Mouse (Mus musculus) embryonic facial prominence, embryonic 11.5 days (tissue): ENCODE results near the gene Shtn1. TPM values are rescaled to one million over a fixed set of nuclear protein-coding genes. Genes with fewer than 3 reads are reported as not detected.

ENCODE experiments used
- ATAC-seq: fragments of 200-750 bp; cut with Nextera tagmentation; replicated peaks from 2 replicates; pipeline ENCODE4 v1.8.0; 2017; ENCODE audit warnings: low read depth; ENCODE audit not compliant: insufficient number of reproducible peaks, low FRiP score, low TSS enrichment
- DNase-seq: peaks from one replicate; pipeline ENCODE4 v3.0.0-alpha.2; 2015; ENCODE audit warnings: low spot score
- H3K27ac ChIP-seq: fragments of 300-500 bp; sonication (generic); replicated peaks from 2 replicates; pipeline ENCODE4 v1.5.1; 2014; ENCODE audit warnings: mild to moderate bottlenecking, low read depth, low read length, control low read depth
- H3K27me3 ChIP-seq: fragments of 300-500 bp; sonication (generic); 2 replicates; pipeline ENCODE4 v1.6.1; 2014; ENCODE audit warnings: mild to moderate bottlenecking, low read length, moderate library complexity, mixed read lengths; ENCODE audit not compliant: control insufficient read depth, insufficient read depth
- H3K36me3 ChIP-seq: fragments of 300-500 bp; sonication (generic); replicated peaks from 2 replicates; pipeline ENCODE4 v1.6.1; 2014; ENCODE audit warnings: low read depth, mild to moderate bottlenecking, low read length, moderate library complexity, mixed read lengths; ENCODE audit not compliant: control insufficient read depth, insufficient read depth
- H3K4me1 ChIP-seq: fragments of 300-500 bp; sonication (generic); 2 replicates; pipeline ENCODE4 v1.6.1; 2014; ENCODE audit warnings: low read length, mixed read lengths; ENCODE audit not compliant: control insufficient read depth, insufficient read depth
- H3K4me2 ChIP-seq: fragments of 300-500 bp; sonication (generic); 2 replicates; pipeline ENCODE4 v1.6.1; 2014; ENCODE audit warnings: low read depth, mild to moderate bottlenecking, control low read depth, low read length, moderate library complexity
- H3K4me3 ChIP-seq: fragments of 300-500 bp; sonication (generic); 2 replicates; pipeline ENCODE4 v1.5.1; 2014; ENCODE audit warnings: low read depth, low read length, control low read depth
- H3K9ac ChIP-seq: fragments of 300-500 bp; sonication (generic); replicated peaks from 2 replicates; pipeline ENCODE4 v1.6.1; 2014; ENCODE audit warnings: mild to moderate bottlenecking, control low read depth, low read length
- H3K9me3 ChIP-seq: fragments of 300-500 bp; sonication (generic); replicated peaks from 2 replicates; pipeline ENCODE4 v1.6.1; 2016; ENCODE audit warnings: mild to moderate bottlenecking, low read length, inconsistent platforms, mixed read lengths; ENCODE audit not compliant: control insufficient read depth
- WGBS: fragments of 180-500 bp; shearing (Covaris S2); extraction: QIAGEN DNeasy Blood & Tissue Kit; methylation state at CpG from one replicate; pipeline ENCODE4 v1.1.7; 2014; 5-methylcytosine and 5-hydroxymethylcytosine counted together
- polyA plus RNA-seq: library from polyadenylated mRNA; unstranded; fragments of >200 nt; fragmentation: Nextera tagmentation; extraction: Ambion mirVana; gene quantifications from 2 replicates; pipeline ENCODE4 v1.2.1, GENCODE M21; 2014

Shtn1 gene
- polyA plus RNA-seq, 1 experiment from 2014 or later = 6.3 TPM

- H3K4me2 ChIP-seq = no peak overlapping the region
Measured at GRCm38 (mm10) chr19:58954779-58955178, 121.1 kb downstream of the Shtn1 start.

GRCm38 (mm10) chr19:58952236-58952635, 123.7 kb downstream of the Shtn1 start:
- H3K4me3 ChIP-seq = no peak overlapping the region
- ATAC-seq (no peak), DNase-seq (no peak)
- no peak overlapping the region for H3K4me2 ChIP-seq
- peaks cover 3% of the 10 kb centered on the region; the same call in 1 of the 2 replicates for H3K27me3 ChIP-seq
- WGBS = 78% methylated on average over 12 of the region's 13 CpGs
- H3K9ac ChIP-seq = no peak overlapping the region
- H3K4me1 ChIP-seq = no peaks in the 10 kb centered on the region
- no peak overlapping the region for H3K27ac ChIP-seq
- no peaks in the 10 kb centered on the region for H3K36me3 ChIP-seq
- H3K9me3 ChIP-seq = no peaks in the 10 kb centered on the region

More at GRCm38 (mm10) chr19:58954779-58955178, 121.1 kb downstream of the Shtn1 start:
- Histone ChIP-seq H3K4me1 (no peaks in the 10 kb centered on the region), H3K36me3 (no peaks in the 10 kb centered on the region), H3K27ac (no peak overlapping the region), H3K27me3 (peaks cover 3% of the 10 kb centered on the region; the same call in 1 of the 2 replicates), H3K4me3 (no peak overlapping the region), H3K9me3 (no peaks in the 10 kb centered on the region), H3K9ac (no peak overlapping the region)
- DNase-seq (no peak), ATAC-seq (no peak)
- WGBS = 92% methylated on average over 8 of the region's 8 CpGs

GRCm38 (mm10) chr19:58951521-58951920, 124.4 kb downstream of the Shtn1 start:
- no peak for DNase-seq
- 79% methylated on average over 3 of the region's 3 CpGs for WGBS
- H3K4me2 ChIP-seq = no peak overlapping the region

GRCm38 (mm10) chr19:58945959-58946358, 129.9 kb downstream of the Shtn1 start:
- ATAC-seq = no peak
- 91% methylated on average over 7 of the region's 7 CpGs for WGBS

More at GRCm38 (mm10) chr19:58951521-58951920, 124.4 kb downstream of the Shtn1 start:
- Histone ChIP-seq H3K4me3 (no peak overlapping the region), H3K36me3 (no peaks in the 10 kb centered on the region), H3K27me3 (peaks cover 3% of the 10 kb centered on the region; the same call in 1 of the 2 replicates), H3K4me1 (no peaks in the 10 kb centered on the region), H3K9me3 (no peaks in the 10 kb centered on the region), H3K27ac (no peak overlapping the region), H3K9ac (no peak overlapping the region)
- no peak for ATAC-seq

GRCm38 (mm10) chr19:58942841-58943828, 132.8 kb downstream of the Shtn1 start, which contains the start of the genes Eno4 and Hspa12a:
Gene Eno4 (plus strand): TSS chr19:58943425.
Gene Hspa12a (minus strand): TSS chr19:58943654.
- WGBS = under 1% methylated on average over 65 of the region's 65 CpGs
- Histone ChIP-seq H3K36me3 (no peaks in the 10 kb centered on the region), H3K27ac (peak within 1 kb of the TSS; percentile 32; the same call in 1 of the 2 replicates), H3K4me2 (peak within 1 kb of the TSS; percentile 86), H3K4me3 (peak within 1 kb of the TSS; percentile 61), H3K27me3 (no peaks in the 10 kb centered on the region), H3K4me1 (no peaks in the 10 kb centered on the region), H3K9ac (peak within 1 kb of the TSS; percentile 92), H3K9me3 (no peaks in the 10 kb centered on the region)
- ATAC-seq = peak; percentile 96
- peak; percentile 98 for DNase-seq

More at GRCm38 (mm10) chr19:58945959-58946358, 129.9 kb downstream of the Shtn1 start:
- H3K4me1 ChIP-seq = no peaks in the 10 kb centered on the region
- no peak overlapping the region for H3K9ac ChIP-seq
- no peak overlapping the region for H3K4me2 ChIP-seq
- DNase-seq = no peak
- no peaks in the 10 kb centered on the region for H3K27me3 ChIP-seq
- no peak overlapping the region for H3K4me3 ChIP-seq
- no peak overlapping the region for H3K27ac ChIP-seq
- H3K9me3 ChIP-seq = no peaks in the 10 kb centered on the region
- H3K36me3 ChIP-seq = no peaks in the 10 kb centered on the region

- H3K27ac ChIP-seq = no peak overlapping the region
- no peak overlapping the region for H3K9ac ChIP-seq
- H3K9me3 ChIP-seq = no peaks in the 10 kb centered on the region
- H3K4me1 ChIP-seq = peaks cover 2% of the 10 kb centered on the region
- ATAC-seq (0 out of 2 replicates have a peak, but pooled peaks have one; percentile 48), DNase-seq (peak; percentile 33)
- H3K27me3 ChIP-seq = peaks cover 24% of the 10 kb centered on the region
- H3K4me3 ChIP-seq = no peak overlapping the region
- WGBS = 7% methylated on average over 4 of the region's 4 CpGs
- no peaks in the 10 kb centered on the region for H3K36me3 ChIP-seq
- no peak overlapping the region for H3K4me2 ChIP-seq
Measured at GRCm38 (mm10) chr19:58933062-58933461, 142.8 kb downstream of the Shtn1 start.

GRCm38 (mm10) chr19:58931081-58931800, 144.7 kb downstream of the Shtn1 start:
- Histone ChIP-seq H3K4me1 (peaks cover 2% of the 10 kb centered on the region), H3K27me3 (peaks cover 24% of the 10 kb centered on the region), H3K9me3 (no peaks in the 10 kb centered on the region), H3K4me3 (no peak overlapping the region), H3K4me2 (peak overlapping the region; percentile 10; the same call in 1 of the 2 replicates), H3K36me3 (no peaks in the 10 kb centered on the region), H3K27ac (no peak overlapping the region), H3K9ac (no peak overlapping the region)
- peak; percentile 61 for ATAC-seq
- DNase-seq = peak; percentile 49
- 8% methylated on average over 16 of the region's 16 CpGs for WGBS
